Mouse (Mus musculus): ENCODE data around the gene Smoc1.

The Smoc1 gene

GRCm38 (mm10) chr12:81026995-81027942, 661 bp downstream of the Smoc1 start:
- peak; percentile 32 for DNase-seq

GRCm38 (mm10) chr12:81028291-81028920, 1.8 kb downstream of the Smoc1 start:
- no peak for DNase-seq

GRCm38 (mm10) chr12:81029731-81030130, 3.1 kb downstream of the Smoc1 start:
- DNase-seq, result no peak

- DNase-seq, result no peak
Observed at GRCm38 (mm10) chr12:81031579-81031978, 5.0 kb downstream of the Smoc1 start.

GRCm38 (mm10) chr12:81033389-81034041, 6.9 kb downstream of the Smoc1 start:
- no peak for DNase-seq

- DNase-seq, result no peak
Observed at GRCm38 (mm10) chr12:81034042-81034417, 7.4 kb downstream of the Smoc1 start.

- DNase-seq, result no peak
Observed at GRCm38 (mm10) chr12:81035850-81036249, 9.2 kb downstream of the Smoc1 start.

GRCm38 (mm10) chr12:81043616-81044015, 17.0 kb downstream of the Smoc1 start:
- no peak for DNase-seq

GRCm38 (mm10) chr12:81046926-81047325, 20.3 kb downstream of the Smoc1 start:
- DNase-seq, result peak; percentile 63

GRCm38 (mm10) chr12:81049661-81050060, 23.1 kb downstream of the Smoc1 start:
- DNase-seq, result no peak

GRCm38 (mm10) chr12:81055000-81055705, 28.5 kb downstream of the Smoc1 start:
- DNase-seq, result no peak

- no peak for DNase-seq
Observed at GRCm38 (mm10) chr12:81055811-81056210, 29.2 kb downstream of the Smoc1 start.

- no peak for DNase-seq
Observed at GRCm38 (mm10) chr12:81057619-81058018, 31.0 kb downstream of the Smoc1 start.

GRCm38 (mm10) chr12:81058561-81058960, 32.0 kb downstream of the Smoc1 start:
- no peak for DNase-seq

- DNase-seq, result no peak
Observed at GRCm38 (mm10) chr12:81061831-81062361, 35.3 kb downstream of the Smoc1 start.

GRCm38 (mm10) chr12:81063336-81063955, 36.8 kb downstream of the Smoc1 start:
- no peak for DNase-seq

- DNase-seq, result no peak
Observed at GRCm38 (mm10) chr12:81074139-81074538, 47.5 kb downstream of the Smoc1 start.

- no peak for DNase-seq
Observed at GRCm38 (mm10) chr12:81074941-81075340, 48.3 kb downstream of the Smoc1 start.

GRCm38 (mm10) chr12:81077953-81078646, 51.5 kb downstream of the Smoc1 start:
- no peak for DNase-seq

GRCm38 (mm10) chr12:81080345-81080744, 53.7 kb downstream of the Smoc1 start:
- no peak for DNase-seq

GRCm38 (mm10) chr12:81081031-81081430, 54.4 kb downstream of the Smoc1 start:
- no peak for DNase-seq

GRCm38 (mm10) chr12:81083146-81083545, 56.5 kb downstream of the Smoc1 start:
- DNase-seq, result no peak

Data from cerebellum, adult 11-12 months (tissue).